Mouse (Mus musculus) midbrain, embryonic 12.5 days (tissue): Measurements from ENCODE around the gene Olfr697. TPM values are rescaled to one million over a fixed set of nuclear protein-coding genes. Genes with fewer than 3 reads are reported as not detected.

Experiments used
- ATAC-seq: fragments of 200-750 bp; cut with Nextera tagmentation; 2 replicates; pipeline ENCODE4 v1.8.0; 2017; ENCODE audit warnings: low read depth, moderate TSS enrichment, moderate library complexity; ENCODE audit not compliant: low FRiP score
- H3K27ac ChIP-seq: fragments of 300-500 bp; sonication (generic); replicated peaks from 2 replicates; pipeline ENCODE4 v1.5.1; 2016; ENCODE audit warnings: mild to moderate bottlenecking
- H3K27me3 ChIP-seq: fragments of 300-500 bp; sonication (generic); 2 replicates; pipeline ENCODE4 v1.6.1; 2016; ENCODE audit warnings: mild to moderate bottlenecking
- H3K36me3 ChIP-seq: fragments of 300-500 bp; sonication (generic); 2 replicates; pipeline ENCODE4 v1.6.1; 2016
- H3K4me1 ChIP-seq: fragments of 300-500 bp; sonication (generic); 2 replicates; pipeline ENCODE4 v1.6.1; 2016
- H3K4me2 ChIP-seq: fragments of 300-500 bp; sonication (generic); replicated peaks from 2 replicates; pipeline ENCODE4 v1.6.1; 2016; ENCODE audit warnings: mild to moderate bottlenecking, moderate library complexity
- H3K4me3 ChIP-seq: fragments of 300-500 bp; sonication (generic); 2 replicates; pipeline ENCODE4 v1.5.1; 2016; ENCODE audit warnings: mild to moderate bottlenecking
- H3K9ac ChIP-seq: fragments of 300-500 bp; sonication (generic); replicated peaks from 2 replicates; pipeline ENCODE4 v1.6.1; 2016; ENCODE audit warnings: mild to moderate bottlenecking, moderate library complexity
- H3K9me3 ChIP-seq: fragments of 300-500 bp; sonication (generic); 2 replicates; pipeline ENCODE4 v1.6.1; 2016; ENCODE audit warnings: mild to moderate bottlenecking
- WGBS: fragments of 180-500 bp; shearing (Covaris S2); methylation state at CpG from one replicate; pipeline ENCODE4 v1.1.7; 2016; 5-methylcytosine and 5-hydroxymethylcytosine counted together
- polyA plus RNA-seq: library from polyadenylated mRNA; unstranded; fragments of >200 nt; fragmentation: Nextera tagmentation; extraction: Ambion mirVana; gene quantifications from 2 replicates; pipeline ENCODE4 v1.2.1, GENCODE M21; 2016

Olfr697 gene
- polyA plus RNA-seq, 1 experiment from 2014 or later, result not detected

DNA sequence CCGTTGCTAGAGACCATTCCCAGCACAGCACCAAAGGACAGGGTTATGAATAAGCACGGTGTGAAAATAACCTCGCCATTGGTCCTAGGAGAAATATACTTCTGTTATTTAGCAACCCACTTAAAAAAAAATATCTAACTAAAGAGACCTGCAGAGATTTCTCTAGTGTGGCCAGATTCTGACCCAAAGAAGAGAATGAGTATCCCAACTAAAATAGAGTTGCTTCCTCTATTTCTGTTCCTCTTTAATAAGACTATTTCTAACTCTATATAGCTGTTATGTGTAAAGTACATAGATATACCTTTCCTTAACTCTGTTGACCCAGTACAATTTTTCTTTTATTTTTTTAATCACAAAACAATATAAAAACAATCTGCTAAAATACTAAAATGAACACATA lies 49.3 kb downstream of the Olfr697 start:
- H3K9me3 ChIP-seq, result no peaks in the 10 kb centered on the region

DNA sequence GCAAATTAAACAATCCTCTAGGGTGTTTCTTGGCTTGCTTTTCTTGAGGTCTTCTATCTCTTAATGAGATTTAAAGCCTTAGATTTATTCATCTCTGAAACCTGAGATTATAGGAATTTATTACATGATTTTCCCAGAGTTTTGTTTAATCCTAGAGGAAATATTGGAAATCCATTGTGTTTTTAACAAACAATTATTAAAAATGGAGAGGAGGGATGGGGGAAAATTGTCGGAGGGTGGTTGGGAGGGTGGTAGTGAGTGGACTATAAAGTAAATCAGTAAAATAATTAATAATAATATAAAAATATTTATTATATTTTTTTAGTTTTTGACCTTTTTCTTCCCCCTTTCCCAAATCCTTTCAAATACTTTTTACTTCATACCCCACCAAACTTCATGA lies 50.5 kb downstream of the Olfr697 start, which contains the start of gene Olfr694:
TSS of gene Olfr694 (minus strand) at position 101 of the 400 bp plus-strand sequence.
- H3K27ac ChIP-seq, result no peak within 1 kb of the TSS
- no peaks in the 10 kb centered on the region for H3K27me3 ChIP-seq
- H3K9ac ChIP-seq, result no peak within 1 kb of the TSS
- H3K9me3 ChIP-seq, result no peaks in the 10 kb centered on the region
- no peak within 1 kb of the TSS for H3K4me3 ChIP-seq
- 87% methylated on average over 1 of the region's 1 CpGs for WGBS
- no peaks in the 10 kb centered on the region for H3K36me3 ChIP-seq
- no peaks in the 10 kb centered on the region for H3K4me1 ChIP-seq
- ATAC-seq, result no peak
- no peak within 1 kb of the TSS for H3K4me2 ChIP-seq

More for the DNA sequence above, 49.3 kb downstream of the Olfr697 start:
- ATAC-seq, result no peak
- Histone ChIP-seq H3K4me1 (no peaks in the 10 kb centered on the region), H3K36me3 (no peaks in the 10 kb centered on the region), H3K4me2 (no peak overlapping the region), H3K27ac (no peak overlapping the region), H3K4me3 (no peak overlapping the region), H3K9ac (no peak overlapping the region), H3K27me3 (no peaks in the 10 kb centered on the region)
- WGBS, result 88% methylated on average over 3 of the region's 3 CpGs

Other genes starting within 250 kb of the Olfr697 start
- not detected in 2 replicates for gene Olfr693, start 61.9 kb downstream of the Olfr697 start, polyA plus RNA-seq
- gene Olfr694, start 50.6 kb downstream of the Olfr697 start, polyA plus RNA-seq, result not detected in 2 replicates
- gene Olfr695, start 26.0 kb downstream of the Olfr697 start, polyA plus RNA-seq, result not detected in 2 replicates
- not detected in 2 replicates for gene Olfr698, start 13.0 kb upstream of the Olfr697 start, polyA plus RNA-seq
- not detected in 2 replicates for gene Olfr699, start 50.8 kb upstream of the Olfr697 start, polyA plus RNA-seq
- not detected in 2 replicates for gene Olfr700, start 66.4 kb upstream of the Olfr697 start, polyA plus RNA-seq
- gene Olfr701, start 71.7 kb upstream of the Olfr697 start, polyA plus RNA-seq, result not detected in 2 replicates
- not detected in 2 replicates for gene Olfr702, start 91.5 kb upstream of the Olfr697 start, polyA plus RNA-seq
- gene Olfr703, start 100.9 kb upstream of the Olfr697 start, polyA plus RNA-seq, result not detected in 2 replicates
- not detected in 2 replicates for gene Olfr704, start 120.7 kb upstream of the Olfr697 start, polyA plus RNA-seq
- not detected in 2 replicates for gene Olfr705, start 134.4 kb upstream of the Olfr697 start, polyA plus RNA-seq
- gene Olfr706, start 145.7 kb upstream of the Olfr697 start, polyA plus RNA-seq, result not detected in 2 replicates
- not detected in 2 replicates for gene Olfr707, start 158.8 kb upstream of the Olfr697 start, polyA plus RNA-seq
- gene Olfr1532-ps1, start 165.6 kb upstream of the Olfr697 start, polyA plus RNA-seq, result not detected in 2 replicates
- not detected in 2 replicates for gene Olfr709-ps1, start 189.8 kb upstream of the Olfr697 start, polyA plus RNA-seq
- not detected in 2 replicates for gene Olfr710, start 205.9 kb upstream of the Olfr697 start, polyA plus RNA-seq
- gene Olfr6, start 221.5 kb upstream of the Olfr697 start, polyA plus RNA-seq, result not detected in 2 replicates
- gene Olfr711, start 233.0 kb upstream of the Olfr697 start, polyA plus RNA-seq, result not detected in 2 replicates